Mouse (Mus musculus) splenic B cell, adult 2 months (primary cell): ENCODE results near the gene Zfp865.
A peak's percentile ranks its signal among the peaks of the same experiment; 100 is the strongest.

ENCODE experiments used
- DNase-seq: peaks from one replicate; pipeline ENCODE4 v3.0.0-alpha.2; 2011; ENCODE audit warnings: low read depth, low spot score
- H3K27me3 ChIP-seq: 2 replicates; pipeline ENCODE4 v1.6.1; 2012; ENCODE audit warnings: mild to moderate bottlenecking, low read length, moderate library complexity, mixed read lengths; ENCODE audit not compliant: control insufficient read depth, poor library complexity, insufficient read depth, severe bottlenecking
- H3K36me3 ChIP-seq: 2 replicates; pipeline ENCODE4 v1.6.1; 2012; ENCODE audit warnings: mild to moderate bottlenecking, low read length, moderate library complexity, mixed read lengths; ENCODE audit not compliant: control insufficient read depth, poor library complexity, insufficient read depth, severe bottlenecking

The Zfp865 gene

DNA sequence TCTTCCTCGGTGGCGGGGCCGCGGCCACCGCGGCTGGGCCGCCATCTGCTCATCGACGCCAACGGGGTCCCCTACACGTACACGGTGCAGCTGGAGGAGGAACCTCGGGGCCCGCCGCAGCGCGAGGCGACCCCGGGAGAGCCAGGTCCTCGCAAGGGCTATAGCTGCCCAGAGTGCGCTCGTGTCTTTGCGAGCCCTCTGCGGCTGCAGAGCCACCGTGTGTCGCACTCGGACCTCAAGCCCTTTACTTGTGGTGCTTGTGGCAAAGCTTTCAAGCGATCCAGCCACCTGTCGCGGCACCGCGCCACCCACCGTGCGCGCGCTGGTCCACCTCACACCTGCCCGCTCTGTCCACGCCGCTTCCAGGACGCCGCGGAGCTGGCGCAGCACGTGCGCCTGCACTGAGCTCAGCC is 32.8 kb downstream of the Zfp865 start:
- Histone ChIP-seq H3K27me3 (no peaks in the 10 kb centered on the region), H3K36me3 (no peaks in the 10 kb centered on the region)
- DNase-seq: peak; percentile 31

DNA sequence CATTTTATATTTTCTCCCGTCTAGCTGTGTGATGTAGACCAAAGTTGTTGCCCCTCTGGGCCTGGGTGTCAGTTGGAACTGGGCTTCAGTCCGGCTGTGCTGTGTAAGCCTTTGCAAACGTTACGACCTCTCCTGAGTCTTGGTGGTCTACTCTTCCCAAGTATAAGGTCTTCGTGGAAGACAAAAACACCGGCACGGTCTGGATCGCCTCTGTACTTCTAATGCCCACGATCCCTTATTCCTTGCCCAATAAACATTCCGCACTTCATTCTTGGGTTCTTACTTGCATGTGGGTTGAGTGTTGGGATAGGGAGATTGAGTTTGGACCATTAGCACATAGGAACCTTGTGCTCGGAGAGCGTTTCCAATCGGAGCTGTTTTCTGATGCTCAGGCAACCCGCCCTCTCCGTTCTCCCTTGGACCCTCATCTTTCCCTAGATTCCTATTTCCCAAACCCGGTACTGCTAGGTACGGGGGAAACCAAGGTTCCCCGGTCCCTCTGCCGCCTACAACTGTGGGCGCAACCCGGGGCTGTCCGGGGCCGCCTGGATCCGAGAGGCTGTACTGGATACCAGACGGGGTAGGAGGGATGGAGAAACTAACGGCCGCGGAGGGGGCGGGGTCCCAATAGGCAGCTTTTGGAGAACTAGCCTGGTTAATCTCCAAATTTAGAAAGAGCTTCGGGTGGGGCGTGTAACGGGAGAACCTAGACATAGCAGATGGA is 33.4 kb downstream of the Zfp865 start:
- Histone ChIP-seq H3K36me3 (no peaks in the 10 kb centered on the region), H3K27me3 (no peaks in the 10 kb centered on the region)
- DNase-seq: no peak

DNA sequence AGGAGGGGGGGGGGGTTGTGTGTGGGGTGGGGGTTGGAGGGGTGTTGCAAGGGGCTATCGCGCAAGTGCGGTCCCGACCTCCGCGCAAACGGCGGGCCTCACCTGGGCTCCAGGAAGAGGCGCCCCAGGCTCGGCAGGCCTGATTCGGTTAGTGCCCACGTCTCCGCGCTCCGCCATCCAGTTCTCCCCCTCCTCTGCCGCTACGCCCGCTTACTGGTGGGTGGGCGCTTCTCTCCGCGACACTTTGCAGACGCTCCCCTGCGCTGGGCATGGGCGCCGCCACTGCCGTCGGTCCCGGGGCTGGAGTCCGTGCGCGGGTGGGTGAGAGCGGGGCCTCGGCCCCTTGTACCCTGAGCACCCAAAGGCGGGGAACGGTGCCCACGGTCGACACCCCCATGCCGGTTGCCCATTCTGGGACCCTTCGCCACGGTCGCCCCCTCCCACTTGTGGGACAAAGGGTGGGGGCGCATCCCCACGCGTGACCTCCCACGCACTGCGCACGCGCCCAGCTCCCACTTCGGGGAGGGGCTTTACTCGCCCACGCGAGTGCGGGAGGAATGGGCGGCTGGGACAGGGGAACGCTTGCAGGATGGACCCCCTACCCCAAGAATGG is 36.6 kb downstream of the Zfp865 start:
- Histone ChIP-seq H3K27me3 (no peaks in the 10 kb centered on the region), H3K36me3 (no peaks in the 10 kb centered on the region)
- no peak for DNase-seq

DNA sequence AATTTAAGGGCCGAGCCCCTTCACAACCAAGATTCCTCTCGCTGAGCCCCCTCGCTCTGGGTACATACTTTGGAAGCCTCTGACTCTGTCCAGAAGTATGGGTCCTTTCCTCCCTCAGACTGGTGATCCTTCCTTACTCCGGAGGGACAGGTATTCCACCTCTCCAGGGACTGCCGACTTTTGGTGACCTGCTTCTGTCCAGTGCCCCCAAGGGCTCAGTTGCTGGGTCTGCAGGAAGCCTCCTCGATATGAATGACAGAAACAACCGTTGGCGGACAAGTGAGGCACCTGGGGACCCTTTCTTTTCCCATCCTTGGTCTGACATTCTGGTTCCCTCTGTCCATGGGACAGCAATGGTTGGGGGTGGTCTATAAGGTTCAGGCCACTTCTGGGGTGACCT is 37.2 kb downstream of the Zfp865 start:
- Histone ChIP-seq H3K27me3 (no peaks in the 10 kb centered on the region), H3K36me3 (no peaks in the 10 kb centered on the region)
- DNase-seq: no peak

DNA sequence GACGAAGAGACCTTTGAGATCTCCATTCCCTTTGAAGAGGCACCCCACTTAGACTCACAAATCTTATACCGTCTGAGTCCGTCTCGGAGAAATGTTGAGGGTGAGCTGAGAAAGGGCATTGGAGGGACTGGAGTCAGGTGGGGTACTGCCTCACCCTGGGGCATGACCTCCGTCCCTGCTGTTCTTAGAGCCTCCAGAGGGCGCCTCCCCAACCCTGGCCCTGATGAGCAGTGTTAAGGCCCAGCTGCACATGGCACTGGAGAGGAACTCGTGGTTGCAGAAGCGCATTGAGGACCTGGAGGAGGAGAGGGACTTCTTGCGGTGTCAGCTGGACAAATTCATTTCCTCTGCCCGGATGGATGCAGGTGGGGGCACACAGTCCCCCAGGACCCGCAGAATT is 37.6 kb downstream of the Zfp865 start:
- no peaks in the 10 kb centered on the region for H3K27me3 ChIP-seq
- DNase-seq: peak; percentile 65
- H3K36me3 ChIP-seq: no peaks in the 10 kb centered on the region

DNA sequence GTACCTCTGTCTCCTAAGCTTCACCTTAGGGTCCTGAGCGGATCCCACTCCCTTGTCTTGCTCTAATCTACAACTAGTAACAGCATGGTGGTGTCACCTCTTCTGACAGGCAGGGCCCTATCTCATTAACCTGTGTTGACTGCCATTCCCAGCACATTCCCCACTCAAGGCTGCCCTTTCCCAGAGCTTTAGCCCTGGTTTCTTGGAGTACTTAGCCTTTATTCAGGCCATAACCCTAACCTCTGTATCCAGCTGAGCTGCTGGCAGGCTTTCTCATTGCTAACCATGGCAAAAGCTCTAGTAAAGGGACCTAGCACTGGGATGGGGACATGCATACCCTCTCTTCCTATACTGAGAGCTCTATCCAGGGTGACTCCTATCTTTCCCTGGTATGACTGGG is 38.5 kb downstream of the Zfp865 start:
- Histone ChIP-seq H3K36me3 (no peaks in the 10 kb centered on the region), H3K27me3 (no peaks in the 10 kb centered on the region)
- no peak for DNase-seq

DNA sequence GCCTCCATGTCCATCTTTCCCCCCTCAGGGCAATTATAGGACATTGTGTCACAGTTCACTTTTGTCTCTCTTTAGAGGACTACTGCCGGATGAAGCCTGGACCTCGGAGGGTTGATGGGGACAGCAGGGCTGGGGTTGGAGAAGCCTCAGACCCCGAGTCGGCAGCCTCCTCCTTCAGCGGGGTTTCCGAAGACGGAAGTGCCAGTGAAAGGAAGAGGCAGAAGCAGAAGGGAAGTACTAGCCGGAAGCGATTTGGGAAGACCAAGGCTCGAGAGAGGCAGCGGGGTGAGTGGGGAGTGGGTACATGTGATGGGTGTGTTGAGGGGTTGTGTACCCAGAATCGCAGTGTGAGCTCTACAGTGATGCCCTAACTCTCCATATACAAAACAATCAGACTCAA is 39.2 kb downstream of the Zfp865 start:
- no peak for DNase-seq
- Histone ChIP-seq H3K27me3 (no peaks in the 10 kb centered on the region), H3K36me3 (no peaks in the 10 kb centered on the region)

DNA sequence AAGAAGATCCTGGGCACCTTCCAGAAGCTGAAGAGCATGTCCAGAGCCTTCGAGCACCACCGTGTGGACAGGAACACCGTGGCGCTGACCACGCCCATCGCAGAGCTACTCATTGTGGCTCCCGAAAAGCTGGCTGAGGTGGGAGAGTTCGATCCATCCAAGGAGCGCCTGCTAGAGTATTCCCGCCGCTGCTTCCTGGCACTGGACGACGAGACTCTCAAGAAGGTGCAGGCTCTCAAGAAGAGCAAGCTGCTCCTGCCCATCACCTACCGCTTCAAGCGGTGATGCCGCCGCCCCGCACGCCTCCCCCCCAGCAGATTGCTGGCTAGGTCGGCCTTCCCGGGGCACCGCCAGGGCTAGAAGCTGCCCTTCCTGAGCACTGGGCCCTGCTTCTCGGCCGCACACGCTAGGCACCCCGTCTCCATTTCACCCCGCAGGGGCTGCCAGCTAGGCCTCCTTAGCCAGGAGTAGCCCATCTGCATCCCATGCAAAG is 40.1 kb downstream of the Zfp865 start:
- DNase-seq: peak; percentile 81
- H3K36me3 ChIP-seq: no peaks in the 10 kb centered on the region
- H3K27me3 ChIP-seq: no peaks in the 10 kb centered on the region

DNA sequence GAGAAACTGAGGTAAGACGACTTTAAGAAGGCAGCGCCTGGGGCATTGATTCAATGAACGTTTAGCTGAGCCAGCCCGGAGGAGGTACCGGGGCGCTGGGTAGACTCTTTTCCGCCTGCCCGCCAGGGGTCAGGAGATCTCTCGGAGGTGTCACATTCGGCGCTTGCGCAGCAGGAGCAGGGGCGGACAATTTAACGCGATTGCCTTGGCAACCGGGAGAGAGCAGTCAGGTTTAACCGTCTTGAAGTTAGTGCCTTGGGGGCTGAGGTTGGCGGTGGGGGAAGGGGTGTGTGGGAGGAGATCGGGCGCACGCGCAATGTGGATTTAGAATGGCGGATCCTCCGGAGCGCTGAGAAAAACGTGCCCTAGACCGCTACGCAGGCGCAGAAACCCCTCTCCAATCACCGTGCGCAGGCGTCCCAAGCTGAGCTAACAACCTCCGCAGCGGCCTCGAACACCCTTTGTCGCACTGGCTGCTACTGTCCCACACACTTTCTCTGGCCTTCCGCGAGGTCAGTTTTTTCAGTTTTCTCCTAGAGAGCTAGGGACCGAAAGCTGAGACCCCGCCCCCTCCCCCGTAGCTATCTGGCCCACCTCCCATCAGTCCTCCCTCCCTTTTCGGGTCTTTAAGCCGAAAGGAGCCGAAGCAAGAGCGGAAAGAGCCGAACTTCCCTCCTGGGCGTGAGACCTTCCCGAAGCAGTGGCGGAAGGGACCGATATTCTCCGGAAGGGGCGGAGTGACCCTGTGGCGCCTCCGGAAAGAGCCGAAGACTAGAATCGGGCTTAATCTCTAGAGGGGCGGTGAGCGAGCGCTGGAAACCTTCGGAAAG is 41.0 kb downstream of the Zfp865 start:
- peak; percentile 99 for DNase-seq
- no peaks in the 10 kb centered on the region for H3K36me3 ChIP-seq

DNA sequence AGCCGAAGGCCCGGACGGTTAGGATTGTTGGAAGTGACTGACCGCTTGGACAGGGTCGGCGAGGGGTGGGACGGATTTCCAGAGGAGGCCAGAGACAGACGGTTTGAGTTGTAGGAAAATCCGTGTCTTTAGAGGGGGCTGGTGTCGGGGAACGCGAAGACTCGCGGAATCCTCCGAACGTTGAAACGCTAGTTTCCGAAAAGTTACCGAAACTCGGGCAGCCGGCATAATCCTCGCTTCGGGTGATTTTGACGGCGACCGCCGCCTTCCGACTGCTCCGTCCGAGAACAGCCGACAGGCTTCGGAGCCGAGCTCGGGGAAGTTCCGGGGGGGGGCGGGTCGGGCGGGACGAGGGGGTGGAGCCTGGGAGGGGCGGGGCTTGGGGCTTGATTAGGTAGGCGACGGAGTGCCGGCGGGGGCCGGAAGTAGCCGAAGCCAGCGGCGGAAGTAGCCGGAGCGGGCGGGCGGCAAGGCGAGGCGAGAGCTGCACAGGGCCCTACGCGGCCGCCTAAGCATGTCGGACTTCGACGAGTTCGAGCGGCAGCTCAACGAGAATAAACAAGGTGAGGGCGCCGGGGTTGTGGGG is 41.7 kb downstream of the Zfp865 start, which contains the start of gene U2af2:
Gene U2af2 (plus strand): TSS at position 370 of the 586 bp plus-strand sequence.
- no peaks in the 10 kb centered on the region for H3K27me3 ChIP-seq
- peak; percentile 95 for DNase-seq
- peaks cover 2% of the 10 kb centered on the region; the same call in 1 of the 2 replicates for H3K36me3 ChIP-seq

More for the DNA sequence above, 41.0 kb downstream of the Zfp865 start:
- H3K27me3 ChIP-seq: no peaks in the 10 kb centered on the region

DNA sequence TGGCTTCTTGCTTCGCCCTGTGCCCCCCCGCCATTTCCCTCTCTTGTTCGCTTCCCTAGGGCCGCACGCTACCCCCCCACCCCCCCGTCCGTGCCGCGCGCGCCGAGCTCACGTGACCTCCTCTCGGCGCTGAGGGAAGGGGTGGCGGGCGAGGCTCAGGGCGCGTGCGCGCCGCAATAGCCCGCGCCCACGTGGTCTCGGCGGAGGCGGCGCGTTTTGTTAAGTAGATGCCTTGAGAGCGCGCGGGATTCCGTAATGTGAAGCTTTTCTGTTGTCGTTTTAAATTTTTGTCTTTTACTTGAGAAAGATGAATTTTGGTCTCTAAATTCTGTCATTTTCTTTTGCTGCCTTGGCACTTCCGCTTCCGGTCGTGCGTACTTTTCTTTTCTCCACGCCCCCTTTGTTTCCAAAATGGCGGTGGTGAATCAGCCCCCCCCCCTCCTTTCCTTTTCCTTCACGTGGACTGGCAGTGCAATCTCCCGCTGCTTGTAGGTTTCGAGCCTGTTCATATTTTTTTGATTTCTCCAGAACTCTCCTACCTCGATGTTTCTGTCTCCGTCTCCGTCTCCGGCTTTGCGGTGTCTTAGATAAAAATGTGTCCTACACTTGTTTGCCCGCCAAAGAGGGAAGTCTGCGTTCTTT is 42.3 kb downstream of the Zfp865 start:
- H3K27me3 ChIP-seq: no peaks in the 10 kb centered on the region
- DNase-seq: peak; percentile 89

DNA sequence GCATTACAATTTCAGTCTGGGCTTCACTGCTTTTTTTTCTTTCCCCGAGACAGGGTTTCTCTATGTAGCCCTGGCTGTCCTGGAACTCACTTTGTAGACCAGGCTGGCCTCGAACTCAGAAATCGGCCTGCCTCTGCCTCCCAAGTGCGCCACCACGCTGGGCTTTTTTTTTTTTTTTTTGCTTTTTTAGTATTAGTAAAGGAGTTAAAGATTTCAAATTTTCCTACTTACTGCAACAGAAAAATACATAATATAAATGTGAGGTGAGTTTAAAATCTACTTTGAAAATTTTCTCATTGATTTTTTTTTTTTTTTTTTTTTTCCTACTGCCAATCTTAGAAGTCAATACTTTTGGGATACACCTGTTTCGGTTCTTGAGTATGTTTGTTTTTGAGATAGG is 44.7 kb downstream of the Zfp865 start:
- Histone ChIP-seq H3K36me3 (peaks cover 18% of the 10 kb centered on the region), H3K27me3 (no peaks in the 10 kb centered on the region)
- DNase-seq: no peak

More for the DNA sequence above, 42.3 kb downstream of the Zfp865 start:
- H3K36me3 ChIP-seq: peaks cover 3% of the 10 kb centered on the region

DNA sequence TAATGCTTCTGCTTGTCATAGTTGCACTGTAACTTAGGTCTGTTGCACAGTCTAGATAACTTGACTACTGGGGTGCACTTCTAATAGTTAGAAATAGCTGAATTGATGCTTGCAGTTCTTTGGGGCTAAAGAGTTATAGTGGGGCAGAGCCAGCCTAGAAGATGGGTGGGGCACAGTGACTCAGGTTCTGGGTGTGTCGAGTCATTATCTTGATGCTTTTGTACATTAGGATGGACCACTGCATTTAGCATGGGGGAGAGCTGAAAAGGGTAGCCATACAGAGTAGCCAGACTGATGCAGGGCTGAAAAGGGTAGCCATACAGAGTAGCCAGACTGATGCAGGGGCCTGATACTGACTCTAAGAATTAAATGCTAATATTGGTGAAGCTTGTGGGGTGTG is 53.4 kb downstream of the Zfp865 start:
- DNase-seq: no peak

DNA sequence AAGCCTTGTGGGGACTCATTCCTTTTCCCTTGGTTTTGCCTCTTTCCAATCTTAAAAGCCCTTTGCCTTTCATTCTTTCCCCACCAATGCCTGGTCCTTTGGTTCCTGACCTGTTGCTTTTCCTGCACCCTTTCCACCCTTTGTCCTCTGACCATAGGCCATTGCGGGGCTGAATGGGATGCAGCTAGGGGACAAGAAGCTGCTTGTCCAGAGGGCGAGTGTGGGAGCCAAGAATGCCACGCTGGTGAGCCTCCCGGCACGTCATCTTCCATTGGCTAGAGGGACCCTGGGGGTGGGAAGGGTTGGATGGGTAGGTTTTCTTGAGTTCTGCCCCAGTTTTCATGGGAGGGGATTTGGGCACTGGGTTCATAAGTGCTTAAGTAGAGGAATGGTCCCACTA is 54.8 kb downstream of the Zfp865 start:
- peaks cover 36% of the 10 kb centered on the region for H3K36me3 ChIP-seq
- no peaks in the 10 kb centered on the region for H3K27me3 ChIP-seq
- DNase-seq: no peak

More for the DNA sequence above, 53.4 kb downstream of the Zfp865 start:
- Histone ChIP-seq H3K27me3 (no peaks in the 10 kb centered on the region), H3K36me3 (peaks cover 45% of the 10 kb centered on the region)
